9 mouse cellular contexts compared by ENCODE assay signal in the genomic region with DNA sequence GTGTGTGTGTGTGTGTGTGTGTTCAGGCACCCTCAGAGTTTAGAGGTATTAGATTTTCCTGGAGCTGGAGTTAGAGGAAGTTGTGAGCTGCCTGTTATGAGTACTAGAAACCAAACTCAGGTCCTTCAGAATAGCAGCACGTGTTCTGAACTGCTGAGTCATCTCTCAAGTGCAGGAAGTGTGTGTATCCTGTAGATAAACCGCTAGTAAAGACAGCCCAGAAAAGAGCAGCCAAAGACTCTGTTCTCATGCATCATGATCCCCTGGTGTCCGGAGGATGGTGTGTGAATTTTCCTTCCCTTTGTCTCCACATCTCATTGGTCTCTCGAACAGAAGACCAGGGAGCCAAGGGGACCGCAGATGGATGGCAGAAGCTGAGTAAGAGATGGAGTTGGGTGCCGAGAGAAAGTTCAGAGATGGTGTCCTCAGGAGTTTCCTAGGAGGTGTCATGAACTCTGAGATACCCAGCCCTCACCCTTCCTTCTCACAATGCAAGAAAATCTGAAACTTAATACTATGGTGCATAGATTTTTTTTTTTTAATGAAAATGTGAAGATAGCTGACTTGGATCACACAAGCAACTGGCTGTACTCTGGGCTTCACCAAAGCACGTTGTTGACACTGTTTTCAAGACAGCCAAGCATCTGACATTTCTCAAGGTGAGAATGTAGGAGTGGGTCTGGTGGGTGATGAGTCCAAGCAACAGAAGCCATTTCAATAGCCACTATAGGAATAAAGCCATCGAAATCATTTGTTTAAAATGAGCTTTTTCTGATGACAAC. TPM values are rescaled to one million over a fixed set of nuclear protein-coding genes. Genes with fewer than 3 reads are reported as not detected.
A peak's percentile ranks its signal among the peaks of the same experiment; 100 is the strongest.
DNase-seq lines count a peak whose midpoint lies in the region; ATAC-seq and TF ChIP-seq lines count a peak whose summit lies in the region.
"Had no signal": no experiment of that assay in that cellular context is flagged by ENCODE, and none has a peak within 500 bp of the region (broad histone marks: within the 10 kb centered on the region; RNA-seq: fewer than 3 reads in every experiment).

No protein-coding gene starts in this region.

- H3K36me3 ChIP-seq in ES-E14 (ENCODE audit: control insufficient read depth, insufficient read depth, low read length, poor library complexity, severe bottlenecking), result no peaks in the 10 kb centered on the region
- no peaks in the 10 kb centered on the region for H3K36me3 ChIP-seq in midbrain, embryonic 14.5 days (ENCODE audit: control insufficient read depth, insufficient read depth, low read length)
- no peaks in the 10 kb centered on the region for H3K36me3 ChIP-seq in forebrain, embryonic 14.5 days (ENCODE audit: control insufficient read depth, insufficient read depth, low read length)

- peaks cover 6 to 8% of the 10 kb centered on the region in 2 experiments; a peak in 3 of 4 replicates for H3K4me1 ChIP-seq in ES-E14 (ENCODE audit: control insufficient read depth in 2 of 2, insufficient read depth in 2 of 2, low read length in 2 of 2, poor library complexity in 1 of 2)
- no peaks in the 10 kb centered on the region for H3K4me1 ChIP-seq in midbrain, embryonic 14.5 days (ENCODE audit: control insufficient read depth, insufficient read depth, low read length)
- H3K4me1 ChIP-seq in forebrain, embryonic 14.5 days (ENCODE audit: control insufficient read depth, insufficient read depth, low read length), result no peaks in the 10 kb centered on the region

- no peak overlapping the region for H3K9ac ChIP-seq in ES-E14 (ENCODE audit: insufficient read depth, low read depth, low read length, poor library complexity, severe bottlenecking)
- no peak overlapping the region for H3K9ac ChIP-seq in midbrain, embryonic 14.5 days (replicated peaks; ENCODE audit: low read length)
- H3K9ac ChIP-seq in forebrain, embryonic 14.5 days (ENCODE audit: low read length), result no peak overlapping the region

- H3K27ac ChIP-seq in ES-E14 (ENCODE audit: insufficient read depth, low read depth, low read length, poor library complexity, severe bottlenecking), result no peak overlapping the region
- H3K27ac ChIP-seq in midbrain, embryonic 14.5 days (replicated peaks; ENCODE audit: low read depth, low read length), result no peak overlapping the region
- no peak overlapping the region for H3K27ac ChIP-seq in forebrain, embryonic 14.5 days (ENCODE audit: low read depth, low read length)

- no peaks in the 10 kb centered on the region for H3K27me3 ChIP-seq in midbrain, embryonic 14.5 days (ENCODE audit: control insufficient read depth, insufficient read depth, low read length)
- H3K27me3 ChIP-seq in forebrain, embryonic 14.5 days (replicated peaks; ENCODE audit: control insufficient read depth, insufficient read depth, low read length), result no peaks in the 10 kb centered on the region

- no peaks in the 10 kb centered on the region for H3K9me3 ChIP-seq in ES-E14 (ENCODE audit: control insufficient read depth, insufficient read depth, low read depth, low read length)
- no peaks in the 10 kb centered on the region for H3K9me3 ChIP-seq in midbrain, embryonic 14.5 days (ENCODE audit: control insufficient read depth, low read length)
- no peaks in the 10 kb centered on the region for H3K9me3 ChIP-seq in forebrain, embryonic 14.5 days (replicated peaks; ENCODE audit: control insufficient read depth, low read length)

- WGBS in midbrain, embryonic 14.5 days, result 83% methylated on average over 8 of the region's 8 CpGs
- 82% methylated on average over 8 of the region's 8 CpGs for WGBS in forebrain, embryonic 14.5 days

- intact Hi-C loops in left cerebral cortex, postnatal 10 days (cut with DNase I), result no loop called here

- in situ Hi-C loops in ES-E14 (cut with MboI; ENCODE audit: low sequenced_read_pairs in 2 of 2, unreplicated experiment in 2 of 2), result no loop called here

- H3K4me2 ChIP-seq in midbrain, embryonic 14.5 days (ENCODE audit: low read length), result no peak overlapping the region
- no peak overlapping the region for H3K4me2 ChIP-seq in forebrain, embryonic 14.5 days (ENCODE audit: low read length)

- ATAC-seq in inflammation-experienced regulatory T-cells, adult 6 months, result peak; percentile 99
- ATAC-seq in midbrain, embryonic 14.5 days (ENCODE audit: low FRiP score, low TSS enrichment), result no peak
- no peak for ATAC-seq in forebrain, embryonic 14.5 days

- DNase-seq in ES-E14 (ENCODE audit: low read depth, low spot score), result no peak
- DNase-seq in c-Kit-positive CD71-positive TER-119-negative erythroid progenitor cells, embryonic 14.5 days (ENCODE audit: low read depth), result peak; percentile 78
- DNase-seq in mesoderm, embryonic 11.5 days (ENCODE audit: low read depth, low spot score), result peak; percentile 7
- DNase-seq in left cerebral cortex, postnatal 10 days (ENCODE audit: extremely low spot score in 1 of 2, low spot score in 2 of 2), result no peak
- DNase-seq in left cerebral cortex, adult 8-10 months (ENCODE audit: low spot score in 2 of 2), result no peak
- no peak for DNase-seq in midbrain, embryonic 14.5 days
- DNase-seq in forebrain, embryonic 14.5 days (ENCODE audit: low spot score), result no peak

- no peak overlapping the region for H3K4me3 ChIP-seq in ES-E14 (ENCODE audit: insufficient read depth in 1 of 2, low read depth in 1 of 2, low read length in 2 of 2, poor library complexity in 1 of 2, severe bottlenecking in 1 of 2)
- H3K4me3 ChIP-seq in midbrain, embryonic 14.5 days (replicated peaks; ENCODE audit: low read depth, low read length), result no peak overlapping the region
- H3K4me3 ChIP-seq in forebrain, embryonic 14.5 days (ENCODE audit: low read depth, low read length), result no peak overlapping the region

TF ChIP-seq in ES-E14, 5 proteins besides CTCF, POLR2A, EP300 and RAD21:
- TF ChIP-seq CHD2 (IDR thresholded peaks at IDR 0.05; ENCODE audit: low read depth, low read length) (no peak), HCFC1 (IDR thresholded peaks at IDR 0.05; ENCODE audit: borderline replicate concordance, insufficient read depth, low read length) (no peak), ZNF384 (IDR thresholded peaks at IDR 0.05; ENCODE audit: low read depth, low read length) (no peak), MAFK (IDR thresholded peaks at IDR 0.05; ENCODE audit: insufficient read depth, low read depth, low read length) (peak; percentile 65), ZC3H11A (IDR thresholded peaks at IDR 0.05; ENCODE audit: borderline replicate concordance, low read depth, low read length) (no peak)

RNA-seq across cellular contexts. Expression of a gene that starts 27.3 kb away (rescaled TPM):
- 143 and 202 TPM in 2 replicates for total RNA-seq in ES-E14 (2012; rRNA removed)
- polyA plus RNA-seq in inflammation-experienced regulatory T-cells, adult 6 months (2017; shearing (Covaris generic)), result 10 to 100 TPM; 44.2 to 73.9 (median 53.7) TPM
- total RNA-seq in left cerebral cortex, postnatal 10 days (2021), result 100 to 1,000 TPM; 314 to 328 TPM
- total RNA-seq in left cerebral cortex, adult 8-10 months (2022), result 100 to 1,000 TPM; 129 to 171 (median 150) TPM
- polyA plus RNA-seq in midbrain, embryonic 14.5 days (2014; fragmentation: Nextera tagmentation; extraction: Ambion mirVana), result 172 and 226 TPM in 2 replicates
- 181 and 194 TPM in 2 replicates for polyA plus RNA-seq in forebrain, embryonic 14.5 days (2014; fragmentation: Nextera tagmentation; extraction: Ambion mirVana)

RNA-seq across cellular contexts. Expression of a gene that starts 50.1 kb away (rescaled TPM):
- total RNA-seq in ES-E14 (2012; rRNA removed), result 1.1 and 1.4 TPM in 2 replicates
- polyA plus RNA-seq in inflammation-experienced regulatory T-cells, adult 6 months (2017; shearing (Covaris generic)), result not detected
- total RNA-seq in left cerebral cortex, postnatal 10 days (2021), result under 1 TPM; 0.30 to 0.39 TPM
- under 1 TPM; 0.12 to 0.44 (median 0.34) TPM for total RNA-seq in left cerebral cortex, adult 8-10 months (2022)
- polyA plus RNA-seq in midbrain, embryonic 14.5 days (2014; fragmentation: Nextera tagmentation; extraction: Ambion mirVana), result 0.07 and 0.08 TPM in 2 replicates
- not detected in 2 replicates for polyA plus RNA-seq in forebrain, embryonic 14.5 days (2014; fragmentation: Nextera tagmentation; extraction: Ambion mirVana)
- polyA plus RNA-seq: neural tube, embryonic 14.5 days had no signal

Comparison
In these comparisons a context has a peak if more than half of its experiments do, and no peak if none do; other contexts are left out.
1. DNase-seq: peak in c-Kit-positive CD71-positive TER-119-negative erythroid progenitor cells, embryonic 14.5 days (single experiment) and mesoderm, embryonic 11.5 days (single experiment); none in ES-E14 (single experiment), left cerebral cortex, postnatal 10 days (0 of 2), left cerebral cortex, adult 8-10 months (0 of 2), midbrain, embryonic 14.5 days (single experiment) and forebrain, embryonic 14.5 days (single experiment).